Mouse (Mus musculus): ENCODE results near the gene Epm2aip1.

Epm2aip1 gene

DNA sequence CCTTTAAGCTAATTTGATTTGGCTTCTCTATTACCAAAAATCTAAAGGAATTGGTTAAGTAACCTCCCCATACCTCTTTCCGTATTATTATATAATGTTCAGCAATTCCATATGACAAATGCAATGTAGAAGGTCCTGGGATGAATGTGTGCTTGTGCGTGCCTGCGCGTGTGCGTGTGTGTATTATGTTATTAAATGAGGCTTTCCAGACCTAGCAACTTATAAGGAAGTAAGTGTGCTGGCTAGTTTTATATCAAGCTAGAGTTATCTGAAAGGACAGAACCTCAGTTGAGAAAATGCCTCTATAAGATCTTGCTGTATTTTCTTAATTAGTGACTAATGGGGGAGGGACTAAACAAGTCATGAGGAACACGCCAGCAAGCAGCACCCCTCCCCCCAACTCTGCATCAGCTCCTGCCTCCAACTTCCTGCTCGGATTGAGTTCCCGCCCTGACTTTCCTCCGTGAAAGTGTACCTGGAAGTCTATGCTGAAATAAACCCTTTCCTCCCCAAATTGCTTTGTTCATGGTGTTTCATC, 17.6 kb downstream of the Epm2aip1 start:
- DNase-seq = no peak

GRCm38 (mm10) chr9:111289832-111290339, 18.2 kb downstream of the Epm2aip1 start:
- DNase-seq = peak; percentile 88

DNA sequence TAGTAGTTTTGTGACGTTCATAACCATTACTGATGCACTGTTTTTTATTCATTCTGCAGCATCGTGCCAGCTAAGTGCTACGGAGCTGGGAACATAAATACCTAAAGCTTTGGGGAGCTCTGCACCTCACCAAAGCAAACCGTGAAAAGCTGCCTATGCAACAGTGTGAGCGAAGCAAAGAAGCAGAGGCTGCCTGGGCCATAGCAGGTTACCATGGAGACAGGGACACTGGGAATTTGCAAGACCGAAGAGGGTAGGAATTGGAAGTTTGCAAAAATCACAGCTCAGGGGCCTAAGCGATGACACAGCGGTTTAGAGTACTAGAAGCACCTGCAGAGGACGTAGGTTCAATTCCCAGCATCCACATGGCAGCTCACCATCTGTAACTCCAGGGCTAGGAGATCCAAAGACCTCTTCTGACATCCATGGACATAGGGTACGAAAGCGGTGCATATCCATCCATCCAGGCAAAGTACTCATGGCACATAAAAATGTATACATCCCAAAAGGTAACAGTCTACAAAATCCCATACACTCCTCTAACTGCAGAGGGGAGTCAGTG, 18.9 kb downstream of the Epm2aip1 start:
- no peak for DNase-seq

- no peak for DNase-seq
These were observed 21.5 kb downstream of the Epm2aip1 start for GRCm38 (mm10) chr9:111293234-111293633.

DNA sequence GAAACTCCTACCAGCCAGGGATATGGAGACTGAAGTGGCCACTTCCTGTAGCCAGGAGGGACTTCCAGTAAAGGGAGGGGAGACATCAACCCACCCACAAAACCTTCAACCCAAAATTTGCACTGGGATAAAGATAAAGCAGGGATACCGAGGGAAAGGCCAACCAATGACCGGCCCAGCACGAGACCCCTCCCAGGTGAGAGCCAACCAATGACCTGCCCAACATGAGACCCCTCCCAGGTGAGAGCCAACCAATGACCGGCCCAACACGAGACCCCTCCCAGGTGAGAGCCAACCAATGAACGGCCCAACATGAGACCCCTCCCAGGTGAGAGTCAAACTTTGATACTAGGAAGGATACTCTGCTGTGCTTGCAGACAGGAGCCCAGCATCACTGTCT, 23.2 kb downstream of the Epm2aip1 start:
- no peak for DNase-seq

DNA sequence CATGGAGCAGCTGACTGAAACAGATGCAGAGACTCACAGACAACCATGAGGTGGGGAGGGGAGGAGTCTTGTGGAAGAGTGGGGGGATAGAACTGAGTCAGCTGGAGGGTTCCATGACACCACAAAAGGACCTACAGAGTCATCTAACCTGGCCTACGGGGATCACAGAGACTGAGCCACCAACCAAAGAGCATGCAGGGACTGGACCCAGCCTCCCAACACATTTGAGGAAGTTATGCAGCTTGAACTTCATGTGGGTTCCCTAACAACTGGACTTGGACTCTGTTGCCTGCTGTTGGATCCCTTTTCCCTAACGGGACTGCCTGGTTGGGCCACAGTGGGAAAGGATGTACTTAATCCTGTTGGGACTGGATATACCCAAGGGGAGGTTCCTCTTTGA, 23.6 kb downstream of the Epm2aip1 start:
- DNase-seq = no peak

GRCm38 (mm10) chr9:111296433-111296832, 24.7 kb downstream of the Epm2aip1 start:
- no peak for DNase-seq

- no peak for DNase-seq
These were observed 26.9 kb downstream of the Epm2aip1 start for GRCm38 (mm10) chr9:111298606-111299005.

DNA sequence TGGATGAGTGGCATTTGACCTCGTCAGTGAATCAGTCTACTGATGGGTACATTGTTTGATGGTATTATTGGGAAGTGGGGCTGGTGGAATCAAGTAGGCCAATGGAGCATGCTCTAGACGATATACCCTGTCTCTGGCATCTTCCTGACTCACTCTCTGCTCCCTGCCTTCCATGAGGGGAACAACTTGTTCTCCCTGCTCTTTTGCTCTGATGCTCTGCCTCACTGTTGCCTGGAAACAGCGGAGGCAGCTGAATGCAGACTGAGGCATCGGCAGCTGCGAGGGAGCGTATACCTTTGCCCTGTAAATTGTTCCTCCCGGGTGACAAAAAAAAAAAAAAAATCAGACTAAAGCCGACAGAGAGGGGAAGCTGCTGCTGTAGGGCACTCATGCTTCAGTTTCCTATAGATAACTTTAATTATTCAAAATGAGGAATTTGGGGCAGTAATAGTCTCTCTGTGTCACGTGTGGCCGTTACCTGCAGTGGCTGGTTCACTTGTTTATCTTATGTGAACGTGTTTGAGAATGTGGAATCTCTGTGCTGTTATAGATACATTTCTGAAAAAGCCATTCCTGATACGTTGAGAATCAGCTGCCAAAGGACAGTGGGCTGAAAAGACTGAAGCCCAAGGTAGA, 30.6 kb downstream of the Epm2aip1 start:
- DNase-seq = no peak

DNA sequence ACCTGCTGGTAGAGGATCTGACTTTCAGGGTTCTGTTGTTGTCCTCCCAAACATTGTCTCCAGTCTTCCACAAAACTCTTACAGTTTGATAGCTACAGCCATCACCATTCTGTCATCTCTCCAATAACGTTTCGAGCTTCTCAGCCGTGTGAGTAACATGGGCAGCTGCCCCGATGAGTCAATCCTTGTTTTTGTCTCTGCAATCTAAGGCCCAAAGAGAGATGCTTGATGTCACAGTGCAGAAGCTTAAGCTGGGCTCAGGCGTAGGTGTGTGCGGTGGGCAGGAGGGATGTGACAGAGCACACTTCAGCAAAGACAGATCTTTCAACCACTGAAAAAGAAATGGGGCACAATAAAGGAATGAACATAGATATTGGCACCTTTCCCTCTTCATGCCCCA, 32.3 kb downstream of the Epm2aip1 start:
- DNase-seq = no peak

- DNase-seq = no peak
These were observed 34.4 kb downstream of the Epm2aip1 start for GRCm38 (mm10) chr9:111306142-111306541.

DNA sequence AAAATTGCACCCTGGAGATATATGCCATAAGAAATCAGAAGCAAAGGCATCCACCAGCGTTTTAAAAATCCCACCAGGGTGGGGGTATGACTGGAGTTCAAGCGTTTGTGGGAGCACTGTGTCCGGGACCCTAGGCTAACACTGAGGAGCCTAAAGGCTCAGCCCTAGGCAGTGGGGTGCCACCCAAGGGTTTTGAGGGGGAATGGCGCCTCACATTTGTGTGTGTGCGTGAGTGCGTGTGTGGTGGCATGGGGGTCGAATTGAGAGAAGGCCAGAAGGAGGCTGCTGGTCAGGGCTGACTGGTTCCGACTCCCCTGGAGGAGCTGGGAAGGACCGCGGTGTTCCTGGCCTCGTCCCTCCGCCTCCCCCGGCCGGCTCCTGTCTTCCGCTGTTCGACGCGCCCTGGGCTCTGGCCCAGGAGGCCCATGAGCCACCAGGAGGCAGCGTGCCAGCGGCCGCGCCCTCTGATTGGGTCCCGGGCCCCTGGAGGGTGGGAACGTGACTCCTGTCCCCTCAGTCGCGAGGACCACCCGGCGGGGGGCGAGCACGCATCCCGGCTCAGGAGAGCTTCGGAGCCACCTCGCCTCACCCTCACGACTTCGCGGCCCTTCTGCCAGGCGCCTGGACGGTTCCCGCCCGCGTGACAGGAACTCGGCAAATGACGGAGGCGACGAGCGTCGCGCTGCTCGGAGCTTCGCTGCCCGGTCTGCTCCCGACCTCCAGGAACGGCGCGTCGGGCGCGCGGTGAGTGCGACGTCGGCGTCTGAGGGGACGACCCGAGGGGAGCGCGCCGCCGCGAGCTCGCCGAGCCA, 39.5 kb downstream of the Epm2aip1 start, which contains the start of gene Trank1:
TSS of gene Trank1 (plus strand) at position 709 of the 812 bp plus-strand sequence.
- peak; percentile 22 for DNase-seq

- no peak for DNase-seq
These were observed 40.2 kb downstream of the Epm2aip1 start for GRCm38 (mm10) chr9:111311843-111312441.

DNA sequence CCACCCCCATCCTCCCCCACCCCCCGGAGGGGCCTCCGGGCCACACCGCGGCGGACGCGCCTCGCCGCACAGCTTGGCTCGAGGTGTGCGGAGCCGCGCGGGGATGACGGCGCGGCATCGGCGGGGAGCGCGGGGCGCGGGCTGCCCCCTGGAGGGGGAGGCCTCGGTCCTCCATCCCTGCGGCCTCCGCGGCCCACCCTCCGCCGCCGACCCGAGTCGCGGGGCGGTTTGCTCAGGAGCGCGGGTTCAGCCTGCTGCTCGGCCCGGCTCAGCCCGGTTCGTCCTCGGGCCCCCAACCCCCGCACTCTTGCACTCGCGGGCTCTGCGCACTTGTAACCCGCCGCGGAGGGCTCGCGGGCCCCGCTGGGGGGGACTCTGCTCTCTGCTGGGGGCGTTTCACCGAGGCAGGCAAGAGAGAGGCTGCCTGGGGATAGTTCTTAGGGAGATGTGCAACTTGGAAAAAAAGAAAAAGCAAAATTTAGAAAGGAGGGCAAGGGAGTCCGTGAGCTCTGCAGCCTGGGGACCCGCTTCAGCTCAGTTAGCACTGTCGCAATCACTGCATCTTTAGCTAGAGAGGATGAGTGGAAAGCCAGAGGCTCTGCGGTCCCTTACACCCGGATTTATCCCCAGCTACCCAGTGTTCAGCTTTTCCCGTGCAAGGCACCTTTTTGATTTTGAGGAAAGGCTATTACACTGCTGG, 40.9 kb downstream of the Epm2aip1 start:
- DNase-seq = peak; percentile 2

DNA sequence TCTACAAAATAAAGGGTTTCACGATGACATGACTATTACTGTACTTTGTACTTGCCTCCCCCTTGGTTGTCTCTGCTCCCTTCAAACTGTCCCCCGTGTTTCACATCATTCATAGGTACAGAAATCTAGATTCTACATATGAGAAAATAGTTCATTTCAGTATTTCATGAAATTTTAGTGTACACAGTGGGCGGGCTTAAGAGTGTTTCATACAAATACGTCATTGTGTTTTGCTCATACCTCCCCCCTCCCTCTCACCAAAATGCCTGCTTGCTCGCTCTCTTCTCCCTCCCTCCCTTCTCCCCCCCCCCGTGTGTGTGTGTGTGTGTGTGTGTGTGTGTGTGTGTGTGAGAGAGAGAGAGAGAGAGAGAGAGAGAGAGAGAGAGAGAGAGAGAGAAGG, 41.6 kb downstream of the Epm2aip1 start:
- DNase-seq = no peak

DNA sequence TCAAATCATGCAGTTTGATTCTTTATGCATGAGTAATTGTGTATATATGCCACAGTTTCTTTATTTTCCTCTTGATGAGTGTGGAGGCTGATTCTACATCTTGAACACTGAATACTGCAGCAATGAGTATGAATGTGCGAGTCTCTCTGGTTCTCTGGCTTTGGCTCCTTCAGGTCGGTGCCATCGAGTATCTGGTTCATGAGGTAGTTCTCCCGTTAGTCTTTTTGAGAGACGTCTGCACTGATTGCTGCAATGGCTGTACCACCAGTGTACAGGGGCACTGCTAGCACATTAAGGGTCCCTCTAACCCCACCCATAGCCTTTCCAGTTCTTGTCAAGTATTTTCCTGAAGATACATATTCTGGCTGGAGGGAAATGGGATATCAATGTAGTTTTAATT, 42.1 kb downstream of the Epm2aip1 start:
- DNase-seq = no peak

DNA sequence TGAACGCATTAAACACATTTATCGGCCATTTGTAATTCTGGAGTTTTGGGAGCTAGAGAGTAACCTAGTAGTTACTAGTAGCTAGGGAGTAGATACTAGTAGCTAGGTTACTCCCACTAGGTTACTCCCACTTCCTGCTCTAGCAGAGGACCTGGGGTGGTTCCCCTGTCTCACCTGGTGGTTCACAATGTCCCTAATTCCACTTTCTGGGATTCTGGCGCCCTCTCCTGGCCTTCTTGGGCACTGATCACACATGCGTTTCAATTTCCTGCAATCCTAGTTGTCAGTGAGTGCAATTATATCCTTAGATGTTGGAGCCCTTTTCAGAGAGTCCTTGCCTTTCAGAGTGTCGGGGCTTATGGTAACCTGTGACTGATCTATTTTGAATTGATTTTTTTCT, 42.5 kb downstream of the Epm2aip1 start:
- DNase-seq = peak; percentile 27

DNA sequence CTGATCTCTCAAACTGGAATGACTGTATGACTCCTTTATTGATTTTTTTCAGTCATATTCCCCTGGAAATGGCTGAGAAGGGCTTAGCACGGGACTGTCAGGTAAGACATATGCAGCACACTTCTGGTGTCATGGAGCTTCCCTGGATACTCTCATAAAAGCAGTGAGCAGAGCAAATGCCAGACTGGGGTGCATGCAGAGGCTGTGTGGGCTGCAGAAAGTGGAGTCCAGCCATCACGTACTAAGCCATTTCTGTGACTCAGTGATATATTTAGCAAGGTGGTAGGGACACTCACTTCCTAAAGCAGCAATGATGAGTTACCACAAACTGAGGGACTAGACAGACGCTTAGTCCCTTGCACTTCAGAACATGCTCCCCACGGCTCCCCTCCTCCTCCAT, 49.2 kb downstream of the Epm2aip1 start:
- no peak for DNase-seq

- no peak for DNase-seq
These were observed 53.2 kb downstream of the Epm2aip1 start for GRCm38 (mm10) chr9:111324881-111325280.
